Mouse (Mus musculus): ENCODE measurements at regions not wholly inside any gene's neighbourhood (a gene's known extent, or its start where the extent isn't known, plus 50 kb on each side); places are given as distances from the start of the nearest gene placed in this dataset.

DNA sequence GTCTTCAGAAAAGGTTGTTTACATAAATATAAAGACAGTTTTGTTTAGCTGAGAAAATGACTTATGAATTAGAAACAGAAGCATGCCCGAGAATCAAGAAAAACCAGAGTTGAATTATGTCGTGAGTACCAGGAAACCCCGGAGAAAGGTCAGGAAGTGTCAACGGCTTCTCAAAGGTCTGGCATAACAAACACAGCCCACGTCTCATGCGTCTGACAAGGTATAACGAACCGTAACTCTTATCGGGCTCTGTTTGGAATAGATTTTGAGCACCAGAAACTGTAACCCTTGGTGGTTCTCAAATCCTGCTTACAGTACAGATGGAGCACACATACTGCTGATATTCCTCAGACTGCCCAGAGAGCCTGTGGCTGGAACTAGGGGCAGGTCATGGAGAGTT is 260.9 kb upstream of the Arglu1 start:
- Histone ChIP-seq H3K9ac (no peak overlapping the region), H3K36me3 (no peaks in the 10 kb centered on the region), H3K27me3 (replicated peaks) (no peaks in the 10 kb centered on the region), H3K4me2 (no peak overlapping the region), H3K4me1 (peaks cover 15% of the 10 kb centered on the region), H3K27ac (replicated peaks) (no peak overlapping the region), H3K4me3 (no peak overlapping the region), H3K9me3 (no peaks in the 10 kb centered on the region)
- ATAC-seq (ENCODE audit: extremely low read depth, insufficient number of reproducible peaks, low FRiP score, low TSS enrichment): no peak
- 27% methylated on average over 9 of the region's 9 CpGs for WGBS

DNA sequence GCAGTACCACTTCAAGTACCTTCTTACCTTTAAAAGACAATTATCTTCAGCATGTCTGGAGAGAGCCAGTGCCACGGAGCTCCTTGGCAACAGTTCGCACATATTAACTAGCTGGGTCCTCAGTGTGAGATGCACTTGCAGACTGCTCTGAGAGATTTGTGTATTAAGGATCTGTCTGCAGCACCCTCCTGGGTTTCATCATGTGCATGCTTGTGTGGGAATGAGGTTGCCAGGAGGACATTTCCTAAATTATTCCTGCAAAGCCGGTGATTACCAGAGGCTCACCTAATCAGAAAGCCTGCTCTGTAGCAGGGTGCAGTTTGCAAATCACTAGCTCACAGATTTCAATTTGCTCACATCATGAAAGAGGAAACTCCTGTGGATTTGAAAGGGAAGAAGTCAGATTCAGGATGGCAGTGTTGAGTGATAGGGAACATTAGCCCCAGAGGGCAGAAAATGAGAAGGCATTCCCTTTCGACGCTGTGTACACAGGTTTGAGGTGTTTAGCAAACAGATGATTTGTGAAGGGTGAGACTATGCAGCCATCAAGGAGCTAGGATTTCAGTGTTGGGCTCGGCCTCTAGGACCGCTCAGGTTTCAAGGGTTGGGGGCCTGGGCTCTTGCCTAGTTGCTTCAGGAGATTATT is 257.3 kb upstream of the Arglu1 start:
- WGBS: 19% methylated on average over 7 of the region's 7 CpGs
- Histone ChIP-seq H3K4me2 (peak overlapping the region; percentile 18; the same call in 1 of the 2 replicates), H3K27me3 (replicated peaks) (no peaks in the 10 kb centered on the region), H3K9ac (0 out of 2 replicates have a peak overlapping the region, but pooled peaks have one; percentile 2), H3K4me1 (peaks cover 15% of the 10 kb centered on the region), H3K27ac (replicated peaks) (no peak overlapping the region), H3K4me3 (no peak overlapping the region), H3K36me3 (no peaks in the 10 kb centered on the region), H3K9me3 (no peaks in the 10 kb centered on the region)
- ATAC-seq (ENCODE audit: extremely low read depth, insufficient number of reproducible peaks, low FRiP score, low TSS enrichment): no peak

DNA sequence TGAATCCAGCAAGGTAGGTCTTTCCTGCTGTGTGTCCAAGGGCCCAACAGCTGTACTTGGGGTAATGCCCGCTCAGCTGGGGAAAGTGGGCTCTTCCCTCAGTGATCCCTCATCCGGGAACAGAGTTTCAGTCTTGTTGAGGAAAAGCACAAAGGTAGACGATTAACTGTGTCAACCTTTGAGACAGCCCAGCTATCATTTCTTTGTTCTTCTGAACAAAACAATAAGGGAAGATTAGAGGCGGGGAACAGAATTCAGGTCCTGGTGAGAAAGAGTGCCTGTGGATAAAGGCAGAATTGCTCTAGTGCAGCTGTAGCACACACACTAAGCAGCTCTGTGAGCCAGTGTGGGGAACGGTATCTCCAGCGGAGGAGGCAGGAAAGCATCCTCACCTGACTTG is 252.7 kb upstream of the Arglu1 start:
- Histone ChIP-seq H3K4me2 (no peak overlapping the region), H3K36me3 (no peaks in the 10 kb centered on the region), H3K27me3 (replicated peaks) (no peaks in the 10 kb centered on the region), H3K9me3 (no peaks in the 10 kb centered on the region), H3K4me3 (no peak overlapping the region), H3K4me1 (peaks cover 8% of the 10 kb centered on the region), H3K9ac (no peak overlapping the region), H3K27ac (replicated peaks) (no peak overlapping the region)
- 72% methylated on average over 6 of the region's 6 CpGs for WGBS
- ATAC-seq (ENCODE audit: extremely low read depth, insufficient number of reproducible peaks, low FRiP score, low TSS enrichment): no peak

DNA sequence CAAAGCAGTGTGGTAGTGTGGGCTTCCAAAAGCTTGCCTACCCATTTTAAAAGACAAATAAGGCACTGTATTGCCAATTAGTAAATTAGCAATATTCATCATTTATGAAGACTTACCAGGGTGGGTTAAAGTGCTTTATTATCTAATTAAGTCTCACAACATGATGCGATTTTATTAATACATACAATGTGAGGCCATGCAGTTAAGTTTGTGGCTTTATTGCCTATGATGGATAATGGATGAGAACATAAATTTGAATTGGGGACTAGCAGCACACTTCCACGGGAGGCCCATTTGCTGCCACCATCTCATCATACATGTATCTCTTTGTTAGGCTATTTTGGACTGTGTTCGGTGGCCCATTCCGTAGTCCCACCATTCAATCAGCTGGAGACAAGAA is 250.6 kb upstream of the Arglu1 start:
- Histone ChIP-seq H3K9ac (no peak overlapping the region), H3K27me3 (replicated peaks) (no peaks in the 10 kb centered on the region), H3K4me1 (no peaks in the 10 kb centered on the region), H3K9me3 (no peaks in the 10 kb centered on the region), H3K27ac (replicated peaks) (no peak overlapping the region), H3K36me3 (no peaks in the 10 kb centered on the region), H3K4me3 (no peak overlapping the region), H3K4me2 (no peak overlapping the region)
- 82% methylated on average over 4 of the region's 4 CpGs for WGBS
- ATAC-seq (ENCODE audit: extremely low read depth, insufficient number of reproducible peaks, low FRiP score, low TSS enrichment): no peak

DNA sequence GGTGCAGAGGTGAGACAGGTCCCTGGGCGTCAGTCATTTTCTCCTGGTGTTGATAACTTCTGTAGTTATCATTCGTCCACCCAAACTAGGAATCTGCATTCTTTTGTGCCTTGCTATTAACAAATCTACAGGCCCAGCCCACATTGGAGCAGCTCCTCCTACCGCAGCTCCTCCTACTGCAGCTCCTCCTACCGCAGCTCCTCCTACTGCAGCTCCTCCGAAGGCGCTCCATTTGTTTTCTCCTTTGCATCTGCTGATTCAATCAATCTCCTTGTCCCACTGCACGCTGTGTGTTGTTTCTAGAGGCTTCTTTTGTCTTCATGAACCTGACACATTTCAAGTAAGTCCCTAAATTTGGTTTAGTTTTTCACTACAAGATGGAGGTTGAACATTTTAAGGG is 248.2 kb upstream of the Arglu1 start:
- no peaks in the 10 kb centered on the region for H3K27me3 ChIP-seq (replicated peaks)
- no peaks in the 10 kb centered on the region for H3K9me3 ChIP-seq
- H3K27ac ChIP-seq (replicated peaks): no peak overlapping the region
- no peak overlapping the region for H3K4me2 ChIP-seq
- no peaks in the 10 kb centered on the region for H3K36me3 ChIP-seq
- H3K4me3 ChIP-seq: no peak overlapping the region
- H3K4me1 ChIP-seq: no peaks in the 10 kb centered on the region
- no peak overlapping the region for H3K9ac ChIP-seq
- no peak for ATAC-seq (ENCODE audit: extremely low read depth, insufficient number of reproducible peaks, low FRiP score, low TSS enrichment)
- 76% methylated on average over 7 of the region's 7 CpGs for WGBS

DNA sequence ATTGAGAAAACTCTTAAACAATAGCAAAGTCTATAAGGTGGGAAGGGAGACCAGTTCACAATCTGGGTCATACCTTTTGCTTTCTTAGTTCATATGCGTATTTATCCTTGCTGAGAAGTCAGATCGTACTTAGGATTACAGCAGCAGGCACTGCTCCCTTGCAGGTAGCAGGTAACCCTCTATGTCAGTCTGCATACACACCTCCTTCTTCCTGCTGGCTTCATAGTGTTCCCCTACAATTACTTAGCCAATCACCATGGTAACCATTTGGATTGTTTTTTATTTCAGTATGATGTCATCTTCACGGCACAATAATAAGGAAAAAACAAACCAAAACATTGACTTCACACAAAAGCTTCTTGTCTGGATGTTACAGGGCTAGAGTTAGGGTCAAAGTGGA is 242.1 kb upstream of the Arglu1 start:
- Histone ChIP-seq H3K4me2 (no peak overlapping the region), H3K36me3 (no peaks in the 10 kb centered on the region), H3K9ac (no peak overlapping the region), H3K27me3 (replicated peaks) (no peaks in the 10 kb centered on the region), H3K4me1 (peaks cover 4% of the 10 kb centered on the region; the same call in 1 of the 2 replicates), H3K4me3 (no peak overlapping the region), H3K27ac (replicated peaks) (no peak overlapping the region), H3K9me3 (no peaks in the 10 kb centered on the region)
- ATAC-seq (ENCODE audit: extremely low read depth, insufficient number of reproducible peaks, low FRiP score, low TSS enrichment): no peak
- 77% methylated on average over 3 of the region's 3 CpGs for WGBS

DNA sequence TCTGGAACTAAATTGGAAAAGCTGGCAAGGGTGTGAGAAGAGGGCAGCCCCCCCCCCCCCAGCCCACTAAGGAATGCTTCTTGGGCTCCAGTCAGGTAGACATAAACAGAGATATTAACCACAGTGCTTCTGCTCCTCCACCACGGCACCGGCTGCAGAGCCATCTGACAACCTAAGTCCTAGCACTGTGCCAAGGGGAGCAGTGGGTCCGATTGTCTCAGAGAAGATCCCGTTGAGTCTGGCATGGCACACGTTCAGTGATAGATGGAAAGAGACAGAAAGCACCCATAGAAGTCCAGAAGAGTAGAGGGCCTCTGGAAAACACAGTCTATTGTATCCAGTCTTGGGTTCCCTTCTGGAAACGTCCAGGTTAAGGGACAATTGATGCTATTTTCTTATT is 241.4 kb upstream of the Arglu1 start:
- no peak overlapping the region for H3K4me3 ChIP-seq
- peaks cover 4% of the 10 kb centered on the region; the same call in 1 of the 2 replicates for H3K4me1 ChIP-seq
- no peaks in the 10 kb centered on the region for H3K36me3 ChIP-seq
- no peaks in the 10 kb centered on the region for H3K9me3 ChIP-seq
- 72% methylated on average over 6 of the region's 6 CpGs for WGBS
- no peak overlapping the region for H3K27ac ChIP-seq (replicated peaks)
- no peak for ATAC-seq (ENCODE audit: extremely low read depth, insufficient number of reproducible peaks, low FRiP score, low TSS enrichment)
- H3K9ac ChIP-seq: no peak overlapping the region
- no peak overlapping the region for H3K4me2 ChIP-seq
- no peaks in the 10 kb centered on the region for H3K27me3 ChIP-seq (replicated peaks)

DNA sequence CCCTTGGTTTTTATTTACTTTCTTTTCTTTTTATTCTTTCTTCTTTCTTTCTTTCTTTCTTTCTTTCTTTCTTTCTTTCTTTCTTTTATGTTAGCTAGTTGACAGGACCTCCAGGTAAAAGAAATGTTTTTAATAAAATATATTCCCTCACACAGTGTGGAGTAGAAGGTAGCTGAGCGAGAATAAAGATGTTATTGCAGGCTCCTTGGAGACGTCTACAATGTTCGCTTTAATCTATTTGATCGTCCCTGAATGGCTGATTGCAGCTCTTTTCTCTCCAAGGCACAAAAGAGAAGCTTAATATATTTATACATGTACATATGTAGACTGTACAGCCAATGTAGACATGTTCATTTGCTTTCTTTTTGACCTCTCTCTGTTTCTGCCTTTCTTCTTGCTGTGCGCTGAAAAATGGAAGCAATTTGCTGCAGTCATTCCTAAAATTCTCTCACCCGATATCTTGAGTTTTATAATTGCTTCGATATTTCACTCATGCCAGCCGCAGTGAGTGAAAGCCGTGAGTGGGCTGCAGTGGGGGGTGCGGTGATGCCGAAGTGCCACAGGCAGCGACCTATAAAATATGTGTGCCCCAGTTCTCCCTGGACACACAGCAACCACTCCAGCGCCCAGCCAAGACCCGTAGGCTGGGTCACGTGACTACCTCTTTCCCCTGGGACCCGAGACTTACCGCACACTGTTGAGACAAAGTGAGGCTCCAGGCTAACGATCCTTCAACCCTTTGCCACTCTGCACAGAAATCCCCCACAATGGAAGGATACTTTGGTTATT is 237.9 kb upstream of the Arglu1 start:
- H3K36me3 ChIP-seq: no peaks in the 10 kb centered on the region

DNA sequence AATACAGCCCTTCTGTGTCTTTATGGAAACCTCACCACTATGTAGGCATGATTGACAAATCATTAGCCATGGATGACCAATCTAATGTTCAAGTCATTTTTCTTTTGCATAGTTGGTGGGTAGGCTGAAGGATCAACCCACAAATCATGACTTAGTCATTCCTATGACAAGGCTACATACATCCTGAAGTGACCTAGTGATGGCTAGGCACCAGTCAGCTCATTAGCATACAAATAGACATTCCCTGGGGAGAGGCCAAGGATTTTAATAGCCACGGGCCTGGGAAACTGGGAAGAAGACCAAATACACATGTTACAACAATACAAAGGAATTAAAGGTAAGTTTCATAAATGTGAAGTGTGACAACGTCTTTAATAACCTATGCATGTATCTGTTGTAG is 231.1 kb upstream of the Arglu1 start:
- Histone ChIP-seq H3K36me3 (no peaks in the 10 kb centered on the region), H3K4me1 (no peaks in the 10 kb centered on the region), H3K9me3 (no peaks in the 10 kb centered on the region), H3K27me3 (replicated peaks) (no peaks in the 10 kb centered on the region), H3K4me3 (no peak overlapping the region), H3K9ac (no peak overlapping the region), H3K27ac (replicated peaks) (no peak overlapping the region), H3K4me2 (no peak overlapping the region)
- ATAC-seq (ENCODE audit: extremely low read depth, insufficient number of reproducible peaks, low FRiP score, low TSS enrichment): no peak
- WGBS: 57% methylated on average over 2 of the region's 2 CpGs

More for the DNA sequence above, 237.9 kb upstream of the Arglu1 start:
- Histone ChIP-seq H3K4me1 (peaks cover 4% of the 10 kb centered on the region; the same call in 1 of the 2 replicates), H3K27me3 (replicated peaks) (no peaks in the 10 kb centered on the region), H3K27ac (replicated peaks) (no peak overlapping the region), H3K9me3 (no peaks in the 10 kb centered on the region), H3K4me3 (no peak overlapping the region), H3K4me2 (no peak overlapping the region), H3K9ac (no peak overlapping the region)
- WGBS: 77% methylated on average over 18 of the region's 18 CpGs
- no peak for ATAC-seq (ENCODE audit: extremely low read depth, insufficient number of reproducible peaks, low FRiP score, low TSS enrichment)

DNA sequence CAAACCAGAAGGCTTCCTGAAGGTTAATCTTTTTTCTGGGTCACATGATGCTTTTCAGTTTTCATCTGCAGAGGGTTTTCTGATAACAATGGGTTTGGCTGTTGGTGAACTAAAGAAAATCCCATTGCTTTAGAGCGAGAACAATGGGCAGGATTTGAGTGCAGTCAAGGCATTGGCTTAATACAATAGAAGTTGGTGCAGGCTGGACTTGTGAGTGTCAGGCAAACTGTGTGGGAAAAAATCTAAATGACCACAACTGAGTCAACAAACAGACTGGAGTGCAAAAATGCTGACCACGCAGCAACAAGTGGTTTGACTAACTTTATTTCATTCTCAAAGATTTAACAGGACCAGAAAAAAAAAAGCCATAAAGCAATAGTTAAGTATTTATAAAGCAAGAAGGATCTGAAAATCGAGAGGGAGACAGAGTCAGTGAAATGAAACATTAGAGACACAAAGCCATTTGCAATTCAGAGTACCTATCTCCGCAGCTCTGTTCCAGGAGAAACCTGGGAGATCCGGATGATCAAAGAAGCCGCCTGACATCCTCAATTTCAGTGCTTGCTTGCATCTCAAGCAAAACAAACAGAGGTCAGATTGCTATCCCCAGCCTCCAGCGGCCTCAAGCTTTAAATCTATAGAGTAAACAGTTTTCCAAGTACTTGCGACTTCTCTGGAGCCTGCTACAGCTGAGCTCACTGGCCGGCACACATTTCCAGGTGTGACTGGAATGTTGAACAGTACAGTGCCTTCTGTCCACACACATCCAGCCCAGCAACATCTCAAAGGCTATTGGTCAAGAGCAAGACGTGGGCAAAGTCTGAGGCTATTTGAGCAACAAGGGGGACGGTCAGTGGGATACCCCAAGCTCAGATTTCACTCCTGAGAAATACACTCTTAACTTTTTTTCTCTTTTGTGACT is 229.5 kb upstream of the Arglu1 start:
- H3K4me3 ChIP-seq: no peak overlapping the region
- H3K9me3 ChIP-seq: peaks cover 6% of the 10 kb centered on the region; the same call in 1 of the 2 replicates
- no peak overlapping the region for H3K9ac ChIP-seq
- WGBS: 32% methylated on average over 11 of the region's 11 CpGs
- no peaks in the 10 kb centered on the region for H3K4me1 ChIP-seq
- no peaks in the 10 kb centered on the region for H3K27me3 ChIP-seq (replicated peaks)
- no peak for ATAC-seq (ENCODE audit: extremely low read depth, insufficient number of reproducible peaks, low FRiP score, low TSS enrichment)
- H3K4me2 ChIP-seq: no peak overlapping the region
- H3K27ac ChIP-seq (replicated peaks): no peak overlapping the region
- H3K36me3 ChIP-seq: no peaks in the 10 kb centered on the region

DNA sequence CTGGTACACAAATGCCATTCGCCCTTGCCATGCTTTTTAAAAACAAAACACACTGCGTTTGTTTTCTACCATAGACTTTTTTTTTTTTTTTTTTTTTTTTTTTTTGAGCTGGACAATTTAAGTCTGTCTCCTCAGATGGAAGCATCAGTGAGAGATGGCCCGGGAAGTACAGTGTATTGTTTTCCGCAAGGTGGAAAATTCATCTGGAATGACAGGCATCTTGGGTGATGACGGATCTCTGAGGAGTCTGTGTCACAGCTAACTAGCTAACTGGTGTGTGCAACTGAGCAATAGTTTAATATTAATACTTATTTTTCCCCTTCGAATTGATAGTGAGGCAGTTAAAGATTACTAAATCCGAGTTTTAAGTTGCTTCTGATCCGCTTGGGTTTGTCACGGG is 228.7 kb upstream of the Arglu1 start:
- no peak for ATAC-seq (ENCODE audit: extremely low read depth, insufficient number of reproducible peaks, low FRiP score, low TSS enrichment)
- Histone ChIP-seq H3K9me3 (peaks cover 11% of the 10 kb centered on the region; the same call in 1 of the 2 replicates), H3K4me1 (no peaks in the 10 kb centered on the region), H3K9ac (no peak overlapping the region), H3K4me2 (no peak overlapping the region), H3K27ac (replicated peaks) (no peak overlapping the region), H3K4me3 (no peak overlapping the region), H3K36me3 (no peaks in the 10 kb centered on the region), H3K27me3 (replicated peaks) (no peaks in the 10 kb centered on the region)
- 73% methylated on average over 9 of the region's 9 CpGs for WGBS

Measured in heart, embryonic 13.5 days (tissue).